Mouse (Mus musculus) MEL (cell line): ENCODE results near the gene Eif2d.

ENCODE experiments used
- CHD1 ChIP-seq: IDR thresholded peaks from 2 replicates; pipeline ENCODE4 v1.6.1; 2012; ENCODE audit warnings: low read depth, mild to moderate bottlenecking, inconsistent platforms, low read length, improper control_type of control experiment
- CTCF ChIP-seq, 3 experiments: IDR thresholded peaks in 2 of 3; conservative IDR thresholded peaks in 1 of 3; 2 replicates each; pipeline ENCODE4 v1.5.1; 2011 to 2012; ENCODE audit warnings: low read length in 3 of 3, low read depth in 2 of 3, mild to moderate bottlenecking in 2 of 3, improper control_type of control experiment in 1 of 3, inconsistent platforms in 1 of 3, mixed read lengths in 1 of 3, moderate library complexity in 1 of 3; ENCODE audit not compliant: control insufficient read depth in 1 of 3, insufficient read depth in 1 of 3, poor library complexity in 1 of 3, severe bottlenecking in 1 of 3
- ETS1 ChIP-seq: IDR thresholded peaks from 2 replicates; pipeline ENCODE4 v1.6.1; 2012; ENCODE audit warnings: low read depth, mild to moderate bottlenecking, inconsistent platforms, low read length, improper control_type of control experiment, moderate library complexity
- GATA1 ChIP-seq: IDR thresholded peaks from 2 replicates; pipeline ENCODE4 v1.6.1; 2011; ENCODE audit warnings: low read depth, low read length, improper control_type of control experiment

DNA sequence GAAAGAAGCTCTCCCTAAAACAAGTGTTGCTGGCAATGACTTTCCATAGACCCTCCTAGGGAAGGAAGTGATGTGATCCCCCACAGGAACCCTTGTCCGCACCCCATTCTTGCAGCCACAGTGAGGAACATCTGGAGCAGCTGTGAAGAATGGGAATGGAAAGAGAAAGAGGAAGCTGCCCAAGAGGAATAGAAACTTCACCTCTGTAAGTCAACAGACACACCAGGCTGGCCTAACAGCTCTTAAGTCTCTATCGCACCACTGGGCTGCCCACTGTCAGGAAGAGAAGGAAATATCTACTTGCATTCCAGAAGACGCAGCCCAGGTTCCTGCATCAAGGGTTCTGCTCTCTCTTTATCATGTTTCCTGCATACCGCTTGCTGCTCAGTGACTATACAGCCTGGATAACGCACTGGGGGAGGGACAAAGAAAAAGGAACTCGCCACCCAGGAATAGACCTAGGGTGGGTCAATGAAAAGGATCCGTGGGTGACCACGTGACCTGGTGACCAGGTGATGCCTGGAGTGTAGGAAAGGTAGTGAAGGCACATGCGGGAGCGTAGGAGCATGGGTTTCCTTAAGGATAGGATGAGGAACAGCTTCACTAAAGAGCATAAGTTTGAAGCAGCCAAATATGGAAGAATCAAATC lies 49.1 kb upstream of the Eif2d start:
- TF ChIP-seq GATA1 (no peak), CHD1 (no peak), CTCF (IDR thresholded peaks at IDR 0.05 in 2 of 3, conservative IDR thresholded peaks at IDR 0.05 in 1 of 3; ENCODE audit: control insufficient read depth in 1 of 3, insufficient read depth in 1 of 3, low read depth in 2 of 3, low read length in 3 of 3, poor library complexity in 1 of 3, severe bottlenecking in 1 of 3) (no peak), ETS1 (0 out of 2 replicates have a peak, but pooled peaks have one; percentile 11)
